Mouse (Mus musculus) Patski (cell line): ENCODE measurements around the gene Frat1. TPM values are rescaled to one million over a fixed set of nuclear protein-coding genes. Genes with fewer than 3 reads are reported as not detected.
A peak's percentile ranks its signal among the peaks of the same experiment; 100 is the strongest.
"Not testable (repeated sequence)": the region's sequence is repeated elsewhere in the genome, so short reads cannot be mapped to it uniquely, and the experiment has no call there.

ENCODE experiments used
- ATAC-seq: fragments of 100-300 bp; one replicate; pipeline ENCODE4 v1.8.0; 2021
- CTCF ChIA-PET: fragments of 350-600 bp; sonication (Branson Sonifier 250); formaldehyde crosslinking; loops from one replicate; lab custom pipeline; 2022; ENCODE audit warnings: inconsistent platforms; lab: Charles Lee
- POLR2A ChIA-PET: fragments of 350-600 bp; sonication (Branson Sonifier 250); formaldehyde crosslinking; loops from one replicate; lab custom pipeline; 2022; ENCODE audit warnings: antibody characterized with exemption, inconsistent platforms; lab: Charles Lee
- DNase-seq: peaks from one replicate; pipeline ENCODE4 v3.0.0-alpha.2; 2011; ENCODE audit warnings: low read depth, low spot score
- H3K27me3 ChIP-seq: fragments of 371-371 bp; one replicate; pipeline ENCODE4 v1.5.1; 2021
- CTCF ChIP-seq: fragments of 100-300 bp; IDR thresholded peaks from one replicate; pipeline ENCODE4 v1.5.1; 2021
- in situ Hi-C: fragments of 300-500 bp; cut with MboI; formaldehyde crosslinking; loops from 3 replicates; pipeline ENCODE4 v1.11.1; 2018; ENCODE audit warnings: low pct_unique_long_range_greater_than_20kb, mixed read lengths
- polyA plus RNA-seq: library from polyadenylated mRNA; unstranded; gene quantifications from one replicate; pipeline ENCODE4 v1.2.3, GENCODE M21; 2021

Frat1 gene
- polyA plus RNA-seq, 1 experiment from 2014 or later: 3.9 TPM

DNA sequence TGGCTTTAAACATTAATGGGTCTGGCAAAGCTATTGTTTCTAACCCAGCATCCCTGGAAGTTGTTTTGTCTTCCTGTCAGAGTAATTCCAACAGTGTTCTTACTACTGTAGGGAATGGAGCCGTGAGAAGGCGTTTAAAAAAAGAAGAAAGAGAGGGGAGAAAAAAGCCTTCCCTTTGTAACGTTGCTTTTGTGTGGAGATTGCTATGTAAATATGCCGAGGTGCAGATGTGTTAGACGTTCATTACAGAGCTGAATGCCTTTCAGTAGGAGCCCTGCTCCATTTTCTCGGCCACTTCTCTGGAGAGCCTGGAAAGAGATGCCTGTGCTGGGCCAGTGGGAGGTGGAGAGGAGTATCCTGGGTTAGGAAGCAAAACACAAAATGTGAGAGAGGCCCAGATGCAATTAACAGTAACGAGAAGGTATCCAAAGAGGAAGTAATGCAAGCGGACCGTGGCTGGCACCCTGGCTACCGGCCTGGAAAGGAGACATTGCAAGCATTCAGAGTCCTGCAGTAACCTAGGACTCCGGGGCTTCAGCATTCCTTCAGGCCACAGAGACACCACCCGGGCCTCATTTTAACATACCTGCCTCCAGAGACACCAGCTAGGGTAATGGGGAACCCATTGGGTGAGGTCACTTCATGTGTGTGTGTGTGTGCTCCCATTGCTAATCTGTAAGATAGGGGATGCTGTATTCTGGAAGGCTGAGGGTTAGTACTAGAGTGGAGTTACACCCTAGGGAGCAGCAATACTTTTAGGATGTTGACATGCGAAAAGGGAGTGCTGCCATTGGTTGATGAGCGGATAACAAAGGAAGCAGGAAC is 21.2 kb downstream of the Frat1 start:
- no peaks in the 10 kb centered on the region for H3K27me3 ChIP-seq

GRCm38 (mm10) chr19:41852423-41852822 is 22.7 kb downstream of the Frat1 start:
- no peaks in the 10 kb centered on the region for H3K27me3 ChIP-seq
- CTCF ChIA-PET: no interaction called here
- ATAC-seq (no peak), DNase-seq (no peak)
- in situ Hi-C loops: no loop called here
- POLR2A ChIA-PET: interaction anchor here (0.6 kb wide), 1 partner anchor 69 kb away, joined by 6 read pairs; no protein-coding TSS in a partner anchor
- TF ChIP-seq CTCF: no peak

More for the DNA sequence above, 21.2 kb downstream of the Frat1 start:
- no peak for TF ChIP-seq CTCF
- ChIA-PET CTCF (interaction anchor here (0.8 kb wide), 1 partner anchor 14 kb away, joined by 3 read pairs; no protein-coding TSS in a partner anchor), POLR2A (interaction anchor here (0.8 kb wide), 1 partner anchor 69 kb away, joined by 3 read pairs; no protein-coding TSS in a partner anchor)
- no peak for DNase-seq
- ATAC-seq: peak; percentile 19
- in situ Hi-C loops: no loop called here

- POLR2A ChIA-PET: no interaction called here
- CTCF ChIA-PET: no interaction called here
- DNase-seq (no peak), ATAC-seq (no peak)
- in situ Hi-C loops: no loop called here
- no peaks in the 10 kb centered on the region for H3K27me3 ChIP-seq
- TF ChIP-seq CTCF: no peak
Measured at GRCm38 (mm10) chr19:41857086-41857762, 27.5 kb downstream of the Frat1 start.

DNA sequence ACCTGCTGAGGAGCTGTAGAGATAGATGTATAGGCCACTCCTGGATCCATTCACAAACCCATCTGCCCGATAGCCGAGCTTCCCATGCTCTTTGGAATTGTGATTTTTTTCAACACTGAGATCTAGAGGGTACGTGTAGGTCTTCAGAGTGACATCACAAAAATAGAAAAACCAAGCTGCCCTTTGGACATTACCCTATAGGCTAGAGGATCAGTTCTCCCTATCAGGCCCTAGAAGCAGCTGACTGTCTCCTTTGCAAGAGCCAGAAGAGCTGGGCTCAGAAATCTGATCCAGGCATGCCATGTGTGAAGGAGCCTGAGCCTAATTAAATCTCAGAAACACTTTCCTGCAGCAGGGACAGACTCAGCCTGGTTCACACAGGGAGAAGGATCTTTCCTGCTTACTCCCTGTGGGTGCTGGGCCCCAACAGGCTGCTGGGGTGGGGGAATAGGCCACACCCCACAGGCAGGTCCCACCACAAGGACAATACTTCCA is 28.1 kb downstream of the Frat1 start:
- DNase-seq (no peak), ATAC-seq (no peak)
- H3K27me3 ChIP-seq: no peaks in the 10 kb centered on the region
- in situ Hi-C loops: no loop called here
- ChIA-PET CTCF (interaction anchor here (0.6 kb wide), 1 partner anchor 132 kb away, joined by 3 read pairs; no protein-coding TSS in a partner anchor), POLR2A (no interaction called here)
- TF ChIP-seq CTCF: no peak

DNA sequence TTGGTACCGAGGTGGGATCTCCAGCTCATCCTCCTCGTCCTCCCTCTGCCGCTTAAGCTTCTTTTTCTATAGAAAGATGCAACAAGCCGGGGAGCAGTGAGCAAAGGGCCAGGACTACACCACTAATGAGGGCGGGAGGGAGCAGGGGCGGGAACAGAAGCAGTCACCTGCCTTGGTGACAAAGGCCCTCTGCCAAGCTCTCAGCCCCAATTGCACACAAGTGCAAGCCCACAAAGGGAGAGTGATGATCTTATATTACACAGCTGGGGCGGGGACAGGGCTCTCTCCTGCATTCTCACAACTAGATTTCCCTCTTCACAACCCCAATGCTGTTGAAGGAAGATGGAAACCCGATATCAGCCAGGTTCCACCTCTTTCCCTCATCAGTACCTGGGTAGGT is 36.9 kb downstream of the Frat1 start:
- ChIA-PET CTCF (interaction anchor here (2.3 kb wide), 1 partner anchor 18 kb away, joined by 5 read pairs; no protein-coding TSS in a partner anchor), POLR2A (no interaction called here)
- ATAC-seq: no peak
- no peak for DNase-seq
- in situ Hi-C loops: no loop called here
- H3K27me3 ChIP-seq: no peaks in the 10 kb centered on the region
- no peak for TF ChIP-seq CTCF

- in situ Hi-C loops: no loop called here
- CTCF ChIA-PET: interaction anchor here (1.7 kb wide), 1 partner anchor 11 kb away, joined by 3 read pairs; no protein-coding TSS in a partner anchor
- no peak for ATAC-seq
Measured at GRCm38 (mm10) chr19:41869296-41869695, 39.5 kb downstream of the Frat1 start.

GRCm38 (mm10) chr19:41869946-41870345 is 40.2 kb downstream of the Frat1 start:
- DNase-seq, in situ Hi-C loops, H3K27me3 ChIP-seq, ATAC-seq: not testable (repeated sequence)
- CTCF ChIA-PET: interaction anchor here (1.7 to 2.9 kb wide), 2 partner anchors 9 to 10 kb away, joined by 3 to 12 read pairs; no protein-coding TSS in a partner anchor
- POLR2A ChIA-PET: interaction anchor here (0.6 kb wide), 1 partner anchor 156 kb away, joined by 4 read pairs; no protein-coding TSS in a partner anchor

More at GRCm38 (mm10) chr19:41869296-41869695, 39.5 kb downstream of the Frat1 start:
- TF ChIP-seq CTCF: no peak
- no peak for DNase-seq
- POLR2A ChIA-PET: no interaction called here
- no peaks in the 10 kb centered on the region for H3K27me3 ChIP-seq

DNA sequence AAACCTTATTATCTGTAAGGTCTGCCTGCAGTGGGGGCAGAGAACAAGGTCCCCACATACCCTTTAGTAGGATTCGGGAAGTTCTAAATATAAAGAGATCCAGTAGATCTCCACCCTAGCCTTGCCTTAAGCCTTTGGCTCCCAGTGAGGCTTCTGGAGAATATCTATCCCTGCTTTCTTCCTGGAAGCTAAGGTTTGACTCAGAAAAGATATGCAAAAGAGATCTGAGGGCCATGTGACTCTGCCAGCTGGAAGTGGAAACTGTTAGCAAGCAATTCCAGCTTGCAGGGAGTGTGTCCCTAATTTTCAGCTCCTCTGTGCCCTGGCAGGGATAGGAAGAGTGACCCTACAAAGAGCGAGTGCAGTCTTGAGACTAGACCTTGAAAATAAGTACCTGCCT is 42.5 kb downstream of the Frat1 start:
- no peak for TF ChIP-seq CTCF
- POLR2A ChIA-PET: no interaction called here
- no peaks in the 10 kb centered on the region for H3K27me3 ChIP-seq
- CTCF ChIA-PET: interaction anchor here (2.9 kb wide), 1 partner anchor 11 kb away, joined by 12 read pairs; no protein-coding TSS in a partner anchor
- in situ Hi-C loops: no loop called here
- ATAC-seq (no peak), DNase-seq (no peak)

- CTCF ChIA-PET: interaction anchor here (2.6 kb wide), 1 partner anchor 14 kb away, joined by 7 read pairs; no protein-coding TSS in a partner anchor
- in situ Hi-C loops: no loop called here
- TF ChIP-seq CTCF: no peak
- ATAC-seq (no peak), DNase-seq (no peak)
- POLR2A ChIA-PET: no interaction called here
- H3K27me3 ChIP-seq: no peaks in the 10 kb centered on the region
Measured at GRCm38 (mm10) chr19:41874356-41874755, 44.6 kb downstream of the Frat1 start.

GRCm38 (mm10) chr19:41881842-41882241 is 52.1 kb downstream of the Frat1 start:
- CTCF ChIA-PET: no interaction called here
- POLR2A ChIA-PET: no interaction called here

More at GRCm38 (mm10) chr19:41881842-41882241, 52.1 kb downstream of the Frat1 start:
- no peak for DNase-seq
- no peaks in the 10 kb centered on the region for H3K27me3 ChIP-seq
- in situ Hi-C loops: no loop called here
- TF ChIP-seq CTCF: no peak
- no peak for ATAC-seq

Other genes starting within 250 kb of the Frat1 start
- gene Gm340, start 247.6 kb upstream of the Frat1 start, polyA plus RNA-seq: 7.4 TPM
- gene Slit1, start 86.3 kb upstream of the Frat1 start, polyA plus RNA-seq: 0.08 TPM
- gene Arhgap19, start 27.9 kb upstream of the Frat1 start, polyA plus RNA-seq: 13.6 TPM
- 17.1 TPM for gene Frat2, start 18.2 kb downstream of the Frat1 start, polyA plus RNA-seq
- gene Rrp12, start 66.2 kb downstream of the Frat1 start, polyA plus RNA-seq: 17.9 TPM
- gene Pgam1, start 82.0 kb downstream of the Frat1 start, polyA plus RNA-seq: 883 TPM
- 47.2 TPM for gene Exosc1, start 103.5 kb downstream of the Frat1 start, polyA plus RNA-seq
- gene Zdhhc16, start 103.5 kb downstream of the Frat1 start, polyA plus RNA-seq: 87.9 TPM
- 56.8 TPM for gene Mms19, start 151.2 kb downstream of the Frat1 start, polyA plus RNA-seq
- 45.0 TPM for gene Ubtd1, start 151.8 kb downstream of the Frat1 start, polyA plus RNA-seq
- gene Ankrd2, start 206.0 kb downstream of the Frat1 start, polyA plus RNA-seq: 0.83 TPM
- 51.2 TPM for gene Hoga1, start 215.6 kb downstream of the Frat1 start, polyA plus RNA-seq
- 2.7 TPM for gene 4933411K16Rik, start 222.3 kb downstream of the Frat1 start, polyA plus RNA-seq